Mouse (Mus musculus): ENCODE data around the gene Hist1h1c. TPM values are rescaled to one million over a fixed set of nuclear protein-coding genes. Genes with fewer than 3 reads are reported as not detected.

The Hist1h1c gene
- total RNA-seq, 1 experiment from 2014 or later = 753 TPM

DNA sequence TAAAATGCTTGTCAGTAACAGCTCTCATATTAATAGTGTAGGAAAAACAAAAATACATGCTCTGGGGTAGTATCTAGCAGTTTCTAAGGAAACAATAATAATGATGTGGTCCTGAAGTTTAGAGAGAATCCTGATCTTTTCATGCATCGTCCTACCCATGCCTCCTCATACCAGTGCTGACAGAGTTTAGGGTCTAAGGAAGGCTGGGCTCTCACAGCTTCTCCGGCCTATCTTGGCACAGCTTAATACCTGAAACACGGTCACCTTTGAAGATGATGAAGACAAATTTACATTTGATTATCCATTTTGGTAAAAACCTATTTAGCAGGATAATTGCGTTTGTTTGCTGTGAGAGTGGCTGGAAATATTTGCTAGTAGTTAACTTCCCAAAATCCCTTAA lies 5.4 kb downstream of the Hist1h1c start:
- ATAC-seq (replicated peaks; ENCODE audit: low read depth, poor library complexity, severe bottlenecking) = no peak

GRCm38 (mm10) chr13:23744421-23745380 lies 6.1 kb downstream of the Hist1h1c start:
- ATAC-seq (replicated peaks; ENCODE audit: low read depth, poor library complexity, severe bottlenecking) = no peak

DNA sequence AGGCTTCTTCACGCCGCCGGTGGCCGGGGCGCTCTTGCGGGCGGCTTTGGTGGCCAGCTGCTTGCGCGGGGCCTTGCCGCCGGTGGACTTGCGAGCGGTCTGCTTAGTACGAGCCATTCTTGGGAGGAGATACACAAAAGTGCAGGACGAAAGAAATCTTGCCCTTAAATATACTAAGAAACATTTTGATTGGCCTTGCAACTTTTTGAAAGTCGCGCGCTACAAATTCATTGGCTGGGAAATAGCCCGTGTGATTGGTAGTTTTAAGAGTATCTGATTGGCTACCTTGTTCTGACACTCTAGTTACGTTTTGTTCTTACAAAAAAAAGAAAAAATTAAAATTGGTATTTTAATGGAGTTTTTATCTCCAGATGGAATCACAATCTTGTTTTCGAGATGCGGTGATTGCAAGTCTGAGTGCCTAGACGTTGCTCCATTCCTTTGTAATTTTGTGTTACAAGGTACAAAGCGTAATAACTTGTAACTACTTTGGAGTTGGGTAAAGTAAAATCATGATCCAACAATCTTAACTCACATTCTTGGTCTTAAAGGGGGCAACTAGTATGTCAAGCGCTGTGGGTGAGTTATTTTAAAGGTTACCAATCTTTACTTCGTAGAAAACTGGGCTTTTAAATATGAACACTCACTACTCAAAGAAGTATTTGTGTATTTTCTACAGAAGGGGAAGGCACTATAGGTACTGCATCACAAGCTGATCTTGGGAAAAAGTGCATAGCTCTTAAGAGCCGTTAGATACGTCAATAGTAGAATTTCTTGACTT lies 7.0 kb downstream of the Hist1h1c start, which contains the start of gene Hist1h3c:
Gene Hist1h3c, minus strand, starts transcription at position 222 of the 781 bp plus-strand sequence.
- ATAC-seq (replicated peaks; ENCODE audit: low read depth, poor library complexity, severe bottlenecking) = peak; percentile 61

GRCm38 (mm10) chr13:23746201-23747080 lies 7.8 kb downstream of the Hist1h1c start, which contains the start of gene Hist1h2bb:
Gene Hist1h2bb (plus strand): TSS chr13:23746734.
- ATAC-seq (replicated peaks; ENCODE audit: low read depth, poor library complexity, severe bottlenecking) = peak; percentile 77

GRCm38 (mm10) chr13:23747081-23747891 lies 8.7 kb downstream of the Hist1h1c start:
- peak; percentile 1; the same call in 1 of the 2 replicates for ATAC-seq (replicated peaks; ENCODE audit: low read depth, poor library complexity, severe bottlenecking)

- ATAC-seq (replicated peaks; ENCODE audit: low read depth, poor library complexity, severe bottlenecking) = no peak
Observed at GRCm38 (mm10) chr13:23747892-23748288, 9.3 kb downstream of the Hist1h1c start.

DNA sequence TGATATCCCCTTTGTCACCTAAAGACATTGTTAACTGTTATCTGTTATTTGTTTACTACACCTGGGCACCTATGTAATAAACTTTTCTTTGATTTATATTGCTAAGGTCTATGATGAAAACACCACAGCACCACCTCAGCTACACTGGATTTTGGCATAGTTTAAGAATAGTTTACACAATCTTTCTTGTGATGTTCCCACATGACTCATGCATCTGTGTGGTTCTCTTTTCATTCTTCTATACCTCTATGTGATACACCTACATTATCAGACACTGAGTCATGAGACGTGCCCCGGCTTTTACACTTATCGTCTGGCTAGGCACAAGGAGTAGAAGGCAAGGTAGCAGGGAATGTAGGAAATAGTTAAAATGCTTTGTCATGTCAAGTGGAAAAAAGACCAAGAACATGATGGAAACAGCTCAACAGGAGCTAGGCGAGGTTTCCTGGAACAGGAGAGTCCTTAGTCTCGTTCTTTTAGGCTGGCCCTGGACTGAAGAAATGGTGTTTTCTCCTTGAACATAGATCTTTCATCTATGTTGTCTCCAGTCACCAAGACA lies 11.0 kb downstream of the Hist1h1c start:
- ATAC-seq (replicated peaks; ENCODE audit: low read depth, poor library complexity, severe bottlenecking) = no peak

GRCm38 (mm10) chr13:23750839-23751477 lies 12.3 kb downstream of the Hist1h1c start, which contains the start of gene Hist1h2ab:
Gene Hist1h2ab (plus strand): TSS chr13:23751126.
- ATAC-seq (replicated peaks; ENCODE audit: low read depth, poor library complexity, severe bottlenecking) = peak; percentile 53

- ATAC-seq (replicated peaks; ENCODE audit: low read depth, poor library complexity, severe bottlenecking) = peak; percentile 7; the same call in 1 of the 2 replicates
Observed at GRCm38 (mm10) chr13:23751478-23751956, 12.9 kb downstream of the Hist1h1c start.

DNA sequence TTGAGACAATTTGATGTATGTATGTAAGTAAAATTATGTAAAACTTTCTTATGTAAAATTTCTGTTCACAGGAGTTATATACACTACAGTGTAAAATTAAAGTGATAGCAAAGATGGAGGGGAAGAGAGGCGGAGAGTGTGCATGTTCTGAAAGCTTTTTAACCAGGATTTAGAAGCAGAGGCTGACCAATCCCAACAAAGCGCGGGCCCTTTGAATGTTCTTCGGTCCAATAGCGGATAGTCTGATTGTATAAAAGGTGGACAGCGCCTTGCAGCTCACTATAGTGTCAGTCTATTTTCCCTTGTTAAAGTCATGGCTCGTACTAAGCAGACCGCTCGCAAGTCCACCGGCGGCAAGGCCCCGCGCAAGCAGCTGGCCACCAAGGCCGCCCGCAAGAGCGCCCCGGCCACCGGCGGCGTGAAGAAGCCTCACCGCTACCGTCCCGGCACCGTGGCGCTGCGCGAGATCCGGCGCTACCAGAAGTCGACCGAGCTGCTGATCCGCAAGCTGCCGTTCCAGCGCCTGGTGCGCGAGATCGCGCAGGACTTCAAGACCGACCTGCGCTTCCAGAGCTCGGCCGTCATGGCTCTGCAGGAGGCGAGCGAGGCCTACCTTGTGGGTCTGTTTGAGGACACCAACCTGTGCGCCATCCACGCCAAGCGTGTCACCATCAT lies 13.6 kb downstream of the Hist1h1c start, which contains the start of gene Hist1h3b:
Gene Hist1h3b, plus strand, starts transcription at position 201 of the 675 bp plus-strand sequence.
- peak; percentile 72 for ATAC-seq (replicated peaks; ENCODE audit: low read depth, poor library complexity, severe bottlenecking)

GRCm38 (mm10) chr13:23752742-23753172 lies 14.1 kb downstream of the Hist1h1c start:
- no peak for ATAC-seq (replicated peaks; ENCODE audit: low read depth, poor library complexity, severe bottlenecking)

DNA sequence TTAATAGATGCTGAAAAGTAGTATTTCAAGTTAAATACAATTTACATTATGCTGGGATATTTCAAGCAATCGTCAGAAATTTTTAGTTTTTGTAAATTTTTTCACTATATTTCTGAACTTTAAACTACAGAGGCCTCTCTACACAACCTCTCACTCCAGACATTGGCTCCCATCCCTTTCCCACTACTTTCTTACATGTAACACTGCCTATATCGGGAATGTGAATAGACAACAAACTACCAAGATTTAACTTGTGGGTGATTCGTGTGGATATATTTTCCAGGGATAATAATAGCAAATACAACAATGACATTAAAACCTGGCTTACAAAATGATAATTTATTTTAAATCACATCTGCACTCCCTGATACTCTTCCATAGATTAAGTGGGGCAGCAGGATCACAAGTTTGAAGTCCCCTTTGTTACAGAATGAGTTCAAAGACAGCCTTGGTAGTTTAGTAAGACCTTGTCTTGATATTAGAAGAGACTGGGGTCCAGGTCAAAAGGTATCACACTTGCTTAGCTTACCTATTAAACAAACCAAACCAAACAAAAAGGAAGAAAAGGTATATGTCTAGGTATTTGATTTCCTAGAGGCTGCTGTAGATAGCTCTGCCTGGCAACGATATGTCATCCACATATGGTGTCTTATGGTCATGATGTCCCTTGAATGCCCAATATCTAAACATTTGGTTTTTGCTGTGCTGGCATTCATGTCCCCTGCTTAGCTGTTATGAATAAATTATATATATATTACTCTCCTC lies 14.9 kb downstream of the Hist1h1c start:
- no peak for ATAC-seq (replicated peaks; ENCODE audit: low read depth, poor library complexity, severe bottlenecking)

- ATAC-seq (replicated peaks; ENCODE audit: low read depth, poor library complexity, severe bottlenecking) = no peak
Observed at GRCm38 (mm10) chr13:23755000-23755399, 16.4 kb downstream of the Hist1h1c start.

- peak; percentile 42 for ATAC-seq (replicated peaks; ENCODE audit: low read depth, poor library complexity, severe bottlenecking)
Observed at GRCm38 (mm10) chr13:23756790-23757189, 18.2 kb downstream of the Hist1h1c start, which contains the start of gene Hist1h4b. Gene Hist1h4b (plus strand): TSS chr13:23757013.

DNA sequence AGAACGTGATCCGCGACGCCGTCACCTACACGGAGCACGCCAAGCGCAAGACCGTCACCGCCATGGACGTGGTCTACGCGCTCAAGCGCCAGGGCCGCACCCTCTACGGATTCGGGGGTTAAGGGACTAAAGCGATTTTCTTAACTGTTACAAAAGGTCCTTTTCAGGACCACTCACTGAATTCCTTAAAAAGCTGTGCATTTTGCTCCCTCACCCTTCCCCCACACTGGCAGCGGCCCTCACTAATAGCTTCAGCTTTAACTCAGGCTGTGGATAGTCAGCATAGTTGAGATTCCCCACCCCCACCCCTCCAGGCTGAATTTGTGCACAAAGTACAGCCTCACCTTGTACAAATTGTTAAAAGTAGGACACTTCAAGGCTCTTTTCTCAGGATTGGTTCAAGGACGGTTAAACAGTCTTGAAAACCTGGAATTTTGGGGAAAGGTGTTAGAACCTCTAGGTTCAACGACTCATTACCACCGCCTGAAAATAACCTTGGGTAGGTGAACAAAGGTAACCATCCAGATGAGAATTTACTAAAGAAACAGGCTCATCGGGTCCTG lies 18.7 kb downstream of the Hist1h1c start:
- peak; percentile 7; the same call in 1 of the 2 replicates for ATAC-seq (replicated peaks; ENCODE audit: low read depth, poor library complexity, severe bottlenecking)

- ATAC-seq (replicated peaks; ENCODE audit: low read depth, poor library complexity, severe bottlenecking) = no peak
Observed at GRCm38 (mm10) chr13:23757921-23758320, 19.3 kb downstream of the Hist1h1c start.
